Mouse (Mus musculus) right cerebral cortex, adult 2 months (tissue): Measurements from ENCODE around the gene Capg.

Source experiments
- DNase-seq, 2 experiments: peaks; one replicate each; pipeline ENCODE4 v3.0.0; 2021 to 2022; ENCODE audit warnings: low spot score in 2 of 2

The Capg gene

GRCm38 (mm10) chr6:72608662-72609184, 64.5 kb downstream of the Capg start:
- DNase-seq, result no peak

- DNase-seq, result no peak
Measured at GRCm38 (mm10) chr6:72610261-72610660, 66.1 kb downstream of the Capg start.
